Mouse (Mus musculus) forebrain, postnatal 0 days (tissue): Measurements from ENCODE around the gene Shisa5. TPM values are rescaled to one million over a fixed set of nuclear protein-coding genes. Genes with fewer than 3 reads are reported as not detected.
A peak's percentile ranks its signal among the peaks of the same experiment; 100 is the strongest.

Source experiments
- ATAC-seq: fragments of 200-750 bp; cut with Nextera tagmentation; 2 replicates; pipeline ENCODE4 v1.8.0; 2017; ENCODE audit warnings: mild to moderate bottlenecking, moderate library complexity
- DNase-seq: peaks from one replicate; pipeline ENCODE4 v3.0.0-alpha.2; 2015
- H3K27ac ChIP-seq: fragments of 300-500 bp; sonication (generic); 2 replicates; pipeline ENCODE4 v1.5.1; 2014; ENCODE audit warnings: low read depth, mild to moderate bottlenecking, antibody characterized with exemption, low read length, moderate library complexity, mixed read lengths
- H3K27me3 ChIP-seq: fragments of 300-500 bp; sonication (generic); 2 replicates; pipeline ENCODE4 v1.6.1; 2014; ENCODE audit warnings: mild to moderate bottlenecking, low read length, mixed read lengths; ENCODE audit not compliant: insufficient read depth
- H3K36me3 ChIP-seq: fragments of 300-500 bp; sonication (generic); 2 replicates; pipeline ENCODE4 v1.6.1; 2014; ENCODE audit warnings: mild to moderate bottlenecking, moderate library complexity; ENCODE audit not compliant: insufficient read depth
- H3K4me1 ChIP-seq: fragments of 300-500 bp; sonication (generic); 2 replicates; pipeline ENCODE4 v1.6.1; 2014; ENCODE audit warnings: antibody characterized with exemption; ENCODE audit not compliant: insufficient read depth
- H3K4me2 ChIP-seq: fragments of 300-500 bp; sonication (generic); 2 replicates; pipeline ENCODE4 v1.6.1; 2014; ENCODE audit warnings: low read depth, mild to moderate bottlenecking, moderate library complexity
- H3K4me3 ChIP-seq: fragments of 300-500 bp; sonication (generic); 2 replicates; pipeline ENCODE4 v1.5.1; 2014; ENCODE audit warnings: low read depth, low read length, mixed read lengths
- H3K9ac ChIP-seq: fragments of 300-500 bp; sonication (generic); 2 replicates; pipeline ENCODE4 v1.6.1; 2014; ENCODE audit warnings: mild to moderate bottlenecking
- H3K9me3 ChIP-seq: fragments of 300-500 bp; sonication (generic); 2 replicates; pipeline ENCODE4 v1.6.1; 2016; ENCODE audit warnings: low read length
- CTCF ChIP-seq: sonication (generic); IDR thresholded peaks from 2 replicates; pipeline ENCODE4 v1.5.1; 2016; ENCODE audit warnings: antibody characterized with exemption, control low read depth, low read depth
- WGBS: fragments of 180-500 bp; shearing (Covaris S2); extraction: QIAGEN DNeasy Blood & Tissue Kit; methylation state at CpG from one replicate; pipeline ENCODE4 v1.1.7; 2014; 5-methylcytosine and 5-hydroxymethylcytosine counted together
- polyA plus RNA-seq: library from polyadenylated mRNA; unstranded; fragments of >200 nt; fragmentation: Nextera tagmentation; extraction: Ambion mirVana; gene quantifications from 2 replicates; pipeline ENCODE4 v1.2.1, GENCODE M21; 2015
- total RNA-seq: library from RNA; depleted of rRNA; stranded (reverse); fragments of >200 nt; gene quantifications from 2 replicates; pipeline ENCODE4 v1.2.3, GENCODE M21; 2014; rRNA removed

The Shisa5 gene
- 66.2 and 68.4 TPM in 2 replicates for total RNA-seq
- 75.9 and 77.3 TPM in 2 replicates for polyA plus RNA-seq

DNA sequence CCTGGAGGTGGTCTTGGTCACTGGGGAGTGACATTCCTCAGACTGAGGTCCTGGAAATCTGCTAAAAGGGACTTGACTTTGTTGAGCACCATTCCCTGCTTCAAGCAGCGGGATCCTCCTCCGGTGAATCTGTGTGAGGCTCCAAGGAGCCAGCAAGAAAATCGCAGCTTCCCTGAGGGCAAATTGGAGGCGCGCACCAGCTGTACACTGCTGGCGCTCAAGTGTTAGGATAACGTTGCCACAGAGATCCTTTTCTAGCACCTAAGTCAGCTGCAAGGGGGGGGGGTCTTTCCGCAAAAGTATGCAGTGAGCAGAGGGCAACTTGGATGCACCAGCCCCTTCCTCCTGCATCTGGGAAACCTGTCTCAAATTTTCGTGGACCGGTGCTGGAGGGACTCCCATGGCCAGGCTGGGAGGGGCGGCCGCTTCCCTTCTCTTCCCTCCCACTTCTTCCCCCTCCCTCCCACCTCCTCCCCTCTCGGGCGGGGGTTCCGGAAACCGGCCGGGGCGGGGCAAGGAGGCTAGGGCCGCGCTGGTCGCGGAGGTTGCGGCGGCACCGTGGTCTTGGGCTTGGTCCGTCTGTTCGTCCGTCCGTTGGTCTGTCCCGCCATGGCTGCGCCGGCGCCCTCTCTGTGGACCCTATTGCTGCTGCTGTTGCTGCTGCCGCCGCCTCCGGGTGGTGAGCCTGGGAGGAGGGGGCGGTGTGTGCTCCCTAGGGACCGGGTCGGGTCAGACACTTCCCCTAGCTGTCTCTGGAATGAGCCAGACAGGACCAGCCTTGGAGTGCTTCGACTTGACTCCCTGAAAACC is at the start of gene Shisa5:
Shisa5 (plus strand) TSS at position 480 of the 810 bp plus-strand sequence.
- no peaks in the 10 kb centered on the region for H3K27me3 ChIP-seq
- ATAC-seq (peak; percentile 78), DNase-seq (peak; percentile 36)
- H3K9me3 ChIP-seq, result no peaks in the 10 kb centered on the region
- no peaks in the 10 kb centered on the region for H3K36me3 ChIP-seq
- peak within 1 kb of the TSS; percentile 90 for H3K4me2 ChIP-seq
- peak within 1 kb of the TSS; percentile 54 for H3K4me3 ChIP-seq
- 0 out of 2 replicates have a peak, but pooled peaks cover 2% of the 10 kb centered on the region for H3K4me1 ChIP-seq
- WGBS, result 2% methylated on average over 38 of the region's 40 CpGs
- 0 out of 2 replicates have a peak within 1 kb of the TSS, but pooled peaks have one; percentile 41 for H3K27ac ChIP-seq
- peak within 1 kb of the TSS; percentile 53 for H3K9ac ChIP-seq
- TF ChIP-seq CTCF, result no peak; the same call in 1 of the 2 replicates

DNA sequence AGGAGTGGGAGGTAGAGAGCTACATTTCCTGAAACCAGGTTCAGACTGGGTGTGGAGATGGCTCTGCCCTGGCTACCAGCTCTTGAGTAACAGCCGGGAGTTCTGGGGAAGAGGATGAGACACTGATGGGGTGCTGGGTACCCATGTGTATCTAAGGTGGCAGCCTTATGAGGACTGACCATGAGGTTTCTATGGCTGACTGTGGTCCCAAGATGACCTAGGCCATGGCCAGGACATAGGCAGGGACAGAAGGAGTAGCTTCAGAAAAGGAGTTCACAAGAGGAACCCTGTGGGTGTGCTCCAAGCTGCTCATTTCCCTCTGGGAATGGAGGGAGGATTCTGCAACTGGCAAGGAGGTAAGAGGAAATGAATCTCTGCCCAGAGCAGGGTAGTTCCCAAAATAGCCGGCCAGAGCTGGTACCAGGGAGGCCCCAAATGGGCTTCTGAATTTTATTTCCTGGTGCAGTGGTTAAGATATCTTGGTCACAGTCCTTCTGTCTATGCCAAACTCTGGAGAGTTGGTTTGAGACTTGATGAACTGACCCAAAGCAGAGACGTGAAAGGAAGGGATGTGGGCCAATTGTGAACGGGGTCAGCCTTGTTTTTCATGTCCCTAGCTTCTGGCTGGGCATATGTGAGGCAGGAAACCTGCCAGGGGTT is 48.4 kb upstream of the Shisa5 start:
- H3K4me1 ChIP-seq, result peaks cover 8% of the 10 kb centered on the region; the same call in 1 of the 2 replicates
- H3K9me3 ChIP-seq, result no peaks in the 10 kb centered on the region
- 77% methylated on average over 4 of the region's 4 CpGs for WGBS
- ATAC-seq (no peak), DNase-seq (no peak)
- TF ChIP-seq CTCF, result no peak
- H3K27ac ChIP-seq, result no peak overlapping the region
- no peak overlapping the region for H3K9ac ChIP-seq
- no peak overlapping the region for H3K4me2 ChIP-seq
- no peak overlapping the region for H3K4me3 ChIP-seq
- no peaks in the 10 kb centered on the region for H3K36me3 ChIP-seq
- H3K27me3 ChIP-seq, result no peaks in the 10 kb centered on the region

DNA sequence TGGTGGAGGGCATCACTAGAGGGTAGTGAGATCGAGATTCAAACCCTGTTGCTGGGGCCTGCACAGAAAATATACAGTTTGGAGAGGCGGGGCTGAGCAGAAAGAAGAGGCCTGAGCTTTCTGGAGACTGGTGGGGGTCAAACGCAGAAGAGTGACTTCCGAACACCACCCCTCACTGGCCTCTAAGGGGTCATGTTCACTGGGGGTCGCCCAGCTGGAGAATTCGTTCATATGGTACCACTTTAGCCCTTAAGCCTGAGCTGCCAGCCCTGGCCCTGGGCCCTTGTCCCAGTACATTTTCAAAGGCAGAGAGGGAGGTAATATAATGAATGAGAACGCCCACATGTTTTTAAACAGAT is 47.9 kb upstream of the Shisa5 start:
- no peak for TF ChIP-seq CTCF
- Histone ChIP-seq H3K9me3 (no peaks in the 10 kb centered on the region), H3K9ac (no peak overlapping the region), H3K27me3 (no peaks in the 10 kb centered on the region), H3K4me2 (no peak overlapping the region), H3K27ac (no peak overlapping the region), H3K4me3 (no peak overlapping the region), H3K36me3 (no peaks in the 10 kb centered on the region), H3K4me1 (peaks cover 8% of the 10 kb centered on the region; the same call in 1 of the 2 replicates)
- WGBS, result 55% methylated on average over 7 of the region's 7 CpGs
- ATAC-seq, result no peak
- no peak for DNase-seq

DNA sequence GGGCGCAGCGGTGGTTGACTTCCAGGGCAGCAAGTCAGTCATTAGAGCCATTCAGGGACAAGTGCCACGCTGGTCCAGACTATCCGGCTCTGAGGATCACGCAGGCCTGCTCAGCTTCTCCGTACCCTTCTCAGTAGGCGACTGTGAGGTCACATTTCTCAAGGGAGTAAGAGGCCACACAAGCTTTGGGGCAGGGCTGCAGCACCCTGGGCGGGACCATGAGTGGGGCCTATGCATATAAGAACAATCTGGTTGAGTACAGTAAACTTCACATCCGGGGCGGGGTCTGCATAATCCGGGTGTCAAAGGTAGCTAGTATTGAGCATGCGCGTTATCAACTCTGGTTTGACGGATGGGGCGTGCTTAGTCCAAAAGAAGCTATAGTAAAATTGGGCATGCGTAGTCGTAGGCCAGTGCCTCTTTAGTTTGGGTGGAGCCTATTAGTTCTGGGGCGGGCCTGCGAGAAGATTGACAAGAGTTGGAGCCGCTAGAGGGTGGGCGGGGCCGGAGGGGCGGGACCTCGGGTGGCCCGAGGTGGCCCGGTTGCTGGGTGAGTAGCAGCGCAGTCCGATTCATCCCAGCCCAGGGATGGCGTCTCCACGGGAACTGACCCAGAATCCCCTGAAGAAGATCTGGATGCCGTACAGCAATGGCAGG is 46.8 kb upstream of the Shisa5 start, which contains the start of gene Pfkfb4:
Pfkfb4 (plus strand) TSS at position 351 of the 657 bp plus-strand sequence.
- WGBS, result under 1% methylated on average over 31 of the region's 31 CpGs
- Histone ChIP-seq H3K9me3 (no peaks in the 10 kb centered on the region), H3K4me3 (peak within 1 kb of the TSS; percentile 72), H3K9ac (peak within 1 kb of the TSS; percentile 75), H3K4me1 (peaks cover 8% of the 10 kb centered on the region; the same call in 1 of the 2 replicates), H3K27ac (peak within 1 kb of the TSS; percentile 82), H3K4me2 (peak within 1 kb of the TSS; percentile 79), H3K27me3 (no peaks in the 10 kb centered on the region), H3K36me3 (no peaks in the 10 kb centered on the region)
- ATAC-seq (peak; percentile 97), DNase-seq (peak; percentile 97)
- no peak for TF ChIP-seq CTCF

DNA sequence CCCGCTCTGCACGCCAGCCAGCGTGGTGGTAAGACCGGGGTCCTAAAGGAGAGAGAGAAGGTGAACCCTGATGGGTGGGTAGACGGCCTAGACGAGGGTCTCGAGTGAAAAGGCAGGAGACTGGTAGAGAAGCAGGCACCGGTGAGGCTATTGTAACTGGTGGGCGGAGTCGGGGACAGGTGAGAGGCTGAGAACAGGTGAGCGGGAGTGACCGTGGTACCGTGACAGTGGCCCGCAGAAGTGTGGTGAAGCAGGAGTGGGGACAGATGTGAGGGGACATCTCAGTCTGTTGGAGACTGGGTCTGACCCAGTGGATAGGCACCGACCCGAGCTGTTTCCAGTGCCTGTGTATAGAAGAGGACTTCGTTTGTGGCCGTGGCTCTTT is 46.3 kb upstream of the Shisa5 start:
- ATAC-seq, result no peak
- DNase-seq, result no peak
- Histone ChIP-seq H3K4me3 (peak overlapping the region; percentile 72), H3K4me2 (peak overlapping the region; percentile 79), H3K4me1 (peaks cover 8% of the 10 kb centered on the region; the same call in 1 of the 2 replicates), H3K27ac (peak overlapping the region; percentile 82), H3K36me3 (no peaks in the 10 kb centered on the region), H3K27me3 (no peaks in the 10 kb centered on the region), H3K9me3 (no peaks in the 10 kb centered on the region), H3K9ac (peak overlapping the region; percentile 75)
- WGBS, result 7% methylated on average over 18 of the region's 18 CpGs
- no peak for TF ChIP-seq CTCF

DNA sequence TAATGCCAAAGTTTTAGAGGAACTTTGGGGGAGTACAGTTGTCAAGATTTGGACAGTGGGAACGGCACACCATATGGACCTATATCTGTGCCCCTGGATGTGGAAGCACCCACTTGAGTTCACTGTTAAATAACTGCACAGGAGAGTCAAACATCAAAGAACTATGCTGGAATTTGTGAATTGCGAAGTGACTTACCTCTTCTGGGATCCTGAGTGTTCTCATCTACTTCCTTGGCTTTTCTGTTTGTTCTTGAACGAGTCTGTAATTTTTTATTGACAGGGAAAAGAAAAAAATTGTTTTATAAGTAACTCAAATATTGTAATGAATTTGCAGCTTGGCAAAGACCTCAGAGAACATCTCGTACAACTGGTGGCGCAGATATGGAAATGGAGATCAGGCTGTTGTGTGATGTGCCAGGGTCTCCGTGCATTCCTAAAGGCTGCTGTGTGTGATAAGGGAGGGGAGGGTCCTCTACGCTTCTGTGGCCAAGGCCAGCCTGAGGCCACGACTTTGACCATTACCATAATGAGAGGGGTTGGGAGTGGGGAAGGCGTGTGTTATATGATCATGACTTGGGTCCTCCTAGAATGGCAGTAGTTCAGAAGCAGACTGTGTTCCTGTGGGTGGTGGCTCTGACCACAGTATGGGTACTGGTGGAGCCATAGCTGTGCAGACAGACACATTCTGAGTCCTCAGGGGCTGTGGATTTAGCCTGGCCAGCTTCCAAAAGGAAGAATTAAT is 45.6 kb upstream of the Shisa5 start:
- Histone ChIP-seq H3K36me3 (no peaks in the 10 kb centered on the region), H3K4me1 (peaks cover 8% of the 10 kb centered on the region; the same call in 1 of the 2 replicates), H3K9ac (0 out of 2 replicates have a peak overlapping the region, but pooled peaks have one; percentile 75), H3K4me3 (peak overlapping the region; percentile 72), H3K4me2 (peak overlapping the region; percentile 79), H3K9me3 (no peaks in the 10 kb centered on the region), H3K27me3 (no peaks in the 10 kb centered on the region), H3K27ac (no peak overlapping the region)
- ATAC-seq (no peak), DNase-seq (no peak)
- 80% methylated on average over 9 of the region's 9 CpGs for WGBS
- no peak for TF ChIP-seq CTCF
